Mouse (Mus musculus) regulatory T cell (primary cell): Measurements from ENCODE around the gene Trir.

Experiments
- in situ Hi-C: fragments of 300-600 bp; cut with MboI, MseI; formaldehyde crosslinking; loops from one replicate; pipeline ENCODE4 v1.15.1; 2025; ENCODE audit warnings: high pct_unique_total_duplicates

Trir gene

GRCm38 (mm10) chr8:85026670-85027515, at the start of gene Trir:
Trir (plus strand) TSS chr8:85026823.
- in situ Hi-C loops, result no loop called here

GRCm38 (mm10) chr8:84977435-84978247, 49.0 kb upstream of the Trir start:
- in situ Hi-C loops, result loop anchor here (5.0 kb wide), 1 partner anchor 315 kb away; the partner anchor contains the start of gene Ier2

GRCm38 (mm10) chr8:84978248-84978940, 48.2 kb upstream of the Trir start, which contains the start of gene Junb:
Junb (minus strand) TSS chr8:84978718.
- in situ Hi-C loops, result loop anchor here (5.0 kb wide), 1 partner anchor 316 kb away; the partner anchor contains the start of gene Ier2

- in situ Hi-C loops, result loop anchor here (5.0 to 10.0 kb wide), 2 partner anchors 318 to 1235 kb away; partner anchors contain the start of genes Adgre5 and Ier2
Observed at GRCm38 (mm10) chr8:84979599-84980421, 46.8 kb upstream of the Trir start.

GRCm38 (mm10) chr8:84980622-84981358, 45.8 kb upstream of the Trir start:
- in situ Hi-C loops, result loop anchor here (10.0 kb wide), 1 partner anchor 1236 kb away; the partner anchor contains the start of gene Adgre5

- in situ Hi-C loops, result loop anchor here (10.0 kb wide), 1 partner anchor 1237 kb away; the partner anchor contains the start of gene Adgre5
Observed at GRCm38 (mm10) chr8:84981644-84982498, 44.8 kb upstream of the Trir start.

- in situ Hi-C loops, result loop anchor here (10.0 kb wide), 1 partner anchor 1238 kb away; the partner anchor contains the start of gene Adgre5
Observed at GRCm38 (mm10) chr8:84982499-84983011, 44.1 kb upstream of the Trir start.

- in situ Hi-C loops, result loop anchor here (10.0 kb wide), 1 partner anchor 1240 kb away; the partner anchor contains the start of gene Adgre5
Observed at GRCm38 (mm10) chr8:84984294-84985048, 42.2 kb upstream of the Trir start.

- in situ Hi-C loops, result loop anchor here (10.0 kb wide), 1 partner anchor 1240 kb away; the partner anchor contains the start of gene Adgre5
Observed at GRCm38 (mm10) chr8:84985049-84985683, 41.5 kb upstream of the Trir start.

GRCm38 (mm10) chr8:84985684-84986378, 40.8 kb upstream of the Trir start:
- in situ Hi-C loops, result loop anchor here (10.0 kb wide), 1 partner anchor 1241 kb away; the partner anchor contains the start of gene Adgre5

- in situ Hi-C loops, result loop anchor here (10.0 kb wide), 1 partner anchor 1242 kb away; the partner anchor contains the start of gene Adgre5
Observed at GRCm38 (mm10) chr8:84986379-84986945, 40.2 kb upstream of the Trir start.

GRCm38 (mm10) chr8:84987388-84987787, 39.2 kb upstream of the Trir start:
- in situ Hi-C loops, result loop anchor here (10.0 kb wide), 1 partner anchor 1243 kb away; the partner anchor contains the start of gene Adgre5

GRCm38 (mm10) chr8:84987903-84988302, 38.7 kb upstream of the Trir start:
- in situ Hi-C loops, result loop anchor here (10.0 kb wide), 1 partner anchor 1243 kb away; the partner anchor contains the start of gene Adgre5

GRCm38 (mm10) chr8:84989311-84989731, 37.3 kb upstream of the Trir start:
- in situ Hi-C loops, result loop anchor here (10.0 kb wide), 1 partner anchor 1245 kb away; the partner anchor contains the start of gene Adgre5

- in situ Hi-C loops, result loop anchor here (10.0 kb wide), 1 partner anchor 1245 kb away; the partner anchor contains the start of gene Adgre5
Observed at GRCm38 (mm10) chr8:84989810-84990209, 36.8 kb upstream of the Trir start.
